Comparison of ENCODE assay signal across 9 mouse cellular contexts in genomic region chr9:82854040-82854439, GRCm38 (mm10). TPM values are rescaled to one million over a fixed set of nuclear protein-coding genes. Genes with fewer than 3 reads are reported as not detected.
DNase-seq lines count a peak whose midpoint lies in the region; ATAC-seq and TF ChIP-seq lines count a peak whose summit lies in the region.
"Had no signal": no experiment of that assay in that cellular context is flagged by ENCODE, and none has a peak within 500 bp of the region (broad histone marks: within the 10 kb centered on the region; RNA-seq: fewer than 3 reads in every experiment).

No protein-coding gene starts in this region.

- intact Hi-C loops in heart, postnatal 25 days (cut with DNase I) = no loop called here

- no peak for ATAC-seq in heart, postnatal 0 days (ENCODE audit: insufficient read depth, low read depth)
- peak; percentile 14 for ATAC-seq in activated CD4-positive, CD25-positive, alpha-beta regulatory T cell, adult 4 months
- 0 out of 2 replicates have a peak, but pooled peaks have one; percentile 24 for ATAC-seq in hindbrain, postnatal 0 days

- TF ChIP-seq CTCF in heart, postnatal 0 days (IDR thresholded peaks at IDR 0.05; ENCODE audit: low read depth) = peak; percentile 66
- peak; percentile 69 for TF ChIP-seq CTCF in hindbrain, postnatal 0 days (IDR thresholded peaks at IDR 0.05; ENCODE audit: low read depth)

- no peak overlapping the region for H3K27ac ChIP-seq in heart, postnatal 0 days (ENCODE audit: low read depth)
- no peak overlapping the region for H3K27ac ChIP-seq in hindbrain, postnatal 0 days
- H3K27ac ChIP-seq: limb, embryonic 12.5 days had no signal

- TF ChIP-seq EP300 in heart, postnatal 0 days (IDR thresholded peaks at IDR 0.05; ENCODE audit: low read depth) = no peak

- peak; percentile 20 for DNase-seq in heart, postnatal 0 days (ENCODE audit: low spot score)
- no peak for DNase-seq in heart, postnatal 25 days (ENCODE audit: low spot score)
- peak; percentile 63 for DNase-seq in 3T3-L1 (ENCODE audit: low read depth, low spot score)
- DNase-seq in hindbrain, postnatal 0 days (ENCODE audit: low spot score) = peak; percentile 51
- no peak for DNase-seq in spleen, postnatal 4 days (ENCODE audit: low spot score in 2 of 2)
- no peak for DNase-seq in left cerebral cortex, adult 18-20 months (ENCODE audit: low spot score in 2 of 2)
- DNase-seq in heart, adult 8-10 months (ENCODE audit: low spot score) = no peak

- H3K27me3 ChIP-seq in heart, postnatal 0 days (ENCODE audit: control insufficient read depth, insufficient read depth, low read length) = no peaks in the 10 kb centered on the region
- no peaks in the 10 kb centered on the region for H3K27me3 ChIP-seq in hindbrain, postnatal 0 days (ENCODE audit: insufficient read depth, low read length)
- H3K27me3 ChIP-seq: limb, embryonic 12.5 days had no signal

- no peaks in the 10 kb centered on the region for H3K36me3 ChIP-seq in heart, postnatal 0 days (replicated peaks; ENCODE audit: control insufficient read depth, insufficient read depth, low read length)
- H3K36me3 ChIP-seq in hindbrain, postnatal 0 days (ENCODE audit: insufficient read depth, low read length) = no peaks in the 10 kb centered on the region
- H3K36me3 ChIP-seq: limb, embryonic 12.5 days had no signal

- H3K4me3 ChIP-seq in heart, postnatal 0 days (ENCODE audit: low read depth, low read length) = no peak overlapping the region
- H3K4me3 ChIP-seq in hindbrain, postnatal 0 days (ENCODE audit: low read length) = no peak overlapping the region
- H3K4me3 ChIP-seq: limb, embryonic 12.5 days had no signal

- no peaks in the 10 kb centered on the region for H3K4me1 ChIP-seq in heart, postnatal 0 days (ENCODE audit: control insufficient read depth, insufficient read depth)
- no peaks in the 10 kb centered on the region for H3K4me1 ChIP-seq in hindbrain, postnatal 0 days (ENCODE audit: insufficient read depth, low read length)
- H3K4me1 ChIP-seq: limb, embryonic 12.5 days had no signal

- H3K4me2 ChIP-seq in heart, postnatal 0 days (ENCODE audit: low read depth, low read length) = no peak overlapping the region
- H3K4me2 ChIP-seq in hindbrain, postnatal 0 days (ENCODE audit: low read depth, low read length) = no peak overlapping the region
- H3K4me2 ChIP-seq: limb, embryonic 12.5 days had no signal

- no peaks in the 10 kb centered on the region for H3K9me3 ChIP-seq in heart, postnatal 0 days (replicated peaks; ENCODE audit: control insufficient read depth, low read length)
- no peaks in the 10 kb centered on the region for H3K9me3 ChIP-seq in hindbrain, postnatal 0 days (ENCODE audit: low read length)
- H3K9me3 ChIP-seq: limb, embryonic 12.5 days had no signal

- no peak overlapping the region for H3K9ac ChIP-seq in heart, postnatal 0 days (replicated peaks; ENCODE audit: low read depth, low read length)
- no peak overlapping the region for H3K9ac ChIP-seq in hindbrain, postnatal 0 days (replicated peaks; ENCODE audit: low read length)
- H3K9ac ChIP-seq: limb, embryonic 12.5 days had no signal

- WGBS in heart, postnatal 0 days = 56% methylated on average over 2 of the region's 2 CpGs
- WGBS in hindbrain, postnatal 0 days = 54% methylated on average over 2 of the region's 2 CpGs

RNA-seq across cellular contexts. Expression of gene Irak1bp1, which starts 24.7 kb away (rescaled TPM):
- total RNA-seq in heart, postnatal 0 days (2014; rRNA removed; ENCODE audit: low replicate concordance) = 9.2 and 12.4 TPM in 2 replicates
- 8.4 and 8.6 TPM in 2 replicates for polyA plus RNA-seq in heart, postnatal 0 days (2015; fragmentation: Nextera tagmentation; extraction: Ambion mirVana)
- 1 to 10 TPM; 2.8 TPM for total RNA-seq in heart, postnatal 25 days (2021)
- under 1 TPM in 1 of 2 experiments, not detected in 1; 0.87 TPM for polyA plus RNA-seq in activated CD4-positive, CD25-positive, alpha-beta regulatory T cell, adult 4 months (2017; shearing (Covaris generic))
- 21.3 and 27.0 TPM in 2 replicates for total RNA-seq in hindbrain, postnatal 0 days (2014; rRNA removed)
- 40.5 and 42.3 TPM in 2 replicates for polyA plus RNA-seq in hindbrain, postnatal 0 days (2015; fragmentation: Nextera tagmentation; extraction: Ambion mirVana)
- total RNA-seq in left cerebral cortex, adult 18-20 months (2021) = 10 to 100 TPM; 16.7 to 17.3 TPM
- total RNA-seq in heart, adult 8-10 months (2022) = 1 to 10 TPM; 2.1 to 3.3 (median 2.6) TPM

Comparison
In these comparisons a context has a peak if more than half of its experiments do, and no peak if none do; other contexts are left out.
1. DNase-seq: peak in heart, postnatal 0 days (single experiment), 3T3-L1 (single experiment) and hindbrain, postnatal 0 days (single experiment); none in heart, postnatal 25 days (single experiment), spleen, postnatal 4 days (0 of 2), left cerebral cortex, adult 18-20 months (0 of 2) and heart, adult 8-10 months (single experiment).